Comparison of ENCODE assay signal across 28 mouse cellular contexts in genomic region chr19:43976661-43977060, GRCm38 (mm10). TPM values are rescaled to one million over a fixed set of nuclear protein-coding genes. Genes with fewer than 3 reads are reported as not detected.
DNase-seq lines count a peak whose midpoint lies in the region; ATAC-seq lines count a peak whose summit lies in the region.
"Had no signal": no experiment of that assay in that cellular context is flagged by ENCODE, and none has a peak within 500 bp of the region (broad histone marks: within the 10 kb centered on the region; RNA-seq: fewer than 3 reads in every experiment).

No protein-coding gene starts in this region.

- H3K27ac ChIP-seq in liver, embryonic 12.5 days: no peak overlapping the region
- H3K27ac ChIP-seq in midbrain, embryonic 15.5 days: no peak overlapping the region
- H3K27ac ChIP-seq: forebrain, embryonic 12.5 days; hindbrain, embryonic 13.5 days; kidney, embryonic 15.5 days; left cerebral cortex, adult 2 months; midbrain, embryonic 10.5 days had no signal

- intact Hi-C loops in heart, postnatal 10 days (cut with DNase I): no loop called here

- no peak overlapping the region for H3K4me3 ChIP-seq in liver, embryonic 12.5 days
- H3K4me3 ChIP-seq in midbrain, embryonic 15.5 days: no peak overlapping the region
- H3K4me3 ChIP-seq: forebrain, embryonic 12.5 days; hindbrain, embryonic 13.5 days; kidney, embryonic 15.5 days; left cerebral cortex, adult 2 months; midbrain, embryonic 10.5 days had no signal

- H3K9ac ChIP-seq in liver, embryonic 12.5 days: no peak overlapping the region
- H3K9ac ChIP-seq in midbrain, embryonic 15.5 days: no peak overlapping the region
- H3K9ac ChIP-seq: forebrain, embryonic 12.5 days; hindbrain, embryonic 13.5 days; kidney, embryonic 15.5 days had no signal

- no peaks in the 10 kb centered on the region for H3K9me3 ChIP-seq in liver, embryonic 12.5 days (replicated peaks)
- H3K9me3 ChIP-seq in midbrain, embryonic 15.5 days: no peaks in the 10 kb centered on the region
- H3K9me3 ChIP-seq: forebrain, embryonic 12.5 days; hindbrain, embryonic 13.5 days; kidney, embryonic 15.5 days; midbrain, embryonic 10.5 days had no signal

- no peak overlapping the region for H3K4me2 ChIP-seq in liver, embryonic 12.5 days
- no peak overlapping the region for H3K4me2 ChIP-seq in midbrain, embryonic 15.5 days
- H3K4me2 ChIP-seq: forebrain, embryonic 12.5 days; hindbrain, embryonic 13.5 days; kidney, embryonic 15.5 days had no signal

- H3K4me1 ChIP-seq in liver, embryonic 12.5 days: 0 out of 2 replicates have a peak, but pooled peaks cover 3% of the 10 kb centered on the region
- no peaks in the 10 kb centered on the region for H3K4me1 ChIP-seq in midbrain, embryonic 15.5 days
- H3K4me1 ChIP-seq: forebrain, embryonic 12.5 days; hindbrain, embryonic 13.5 days; kidney, embryonic 15.5 days; midbrain, embryonic 10.5 days had no signal

- DNase-seq in gastrocnemius, adult 18-20 months (ENCODE audit: low spot score): peak; percentile 20
- DNase-seq in gastrocnemius, adult 8-10 months (ENCODE audit: low spot score in 2 of 2): no peak
- DNase-seq in liver: peak; percentile 9
- DNase-seq in ES-CJ7 (ENCODE audit: low read depth, low spot score): peak; percentile 64
- DNase-seq in heart, postnatal 10 days: peak; percentile 21 to 37
- no peak for DNase-seq in cerebellum, postnatal 25 days
- DNase-seq: adrenal gland, adult 2 months; cerebellum, adult 8-10 months; kidney, postnatal 4 days; layer of hippocampus, adult 9-11 months; left cerebral cortex, postnatal 4 days; lung, postnatal 4 days; right cerebral cortex, postnatal 4 days; thymus, postnatal 4 days had no signal

- WGBS in liver, embryonic 12.5 days (ENCODE audit: insufficient replicate concordance): 59% methylated on average over 6 of the region's 6 CpGs
- 78% methylated on average over 6 of the region's 6 CpGs for WGBS in midbrain, embryonic 15.5 days

- peaks cover 9% of the 10 kb centered on the region; the same call in 1 of the 2 replicates for H3K36me3 ChIP-seq in liver, embryonic 12.5 days
- H3K36me3 ChIP-seq in midbrain, embryonic 15.5 days (replicated peaks): no peaks in the 10 kb centered on the region
- H3K36me3 ChIP-seq: forebrain, embryonic 12.5 days; hindbrain, embryonic 13.5 days; kidney, embryonic 15.5 days; midbrain, embryonic 10.5 days had no signal

- no peak for ATAC-seq in liver, embryonic 12.5 days
- ATAC-seq in midbrain, embryonic 15.5 days (replicated peaks): no peak
- ATAC-seq: CD4-positive, CD25-positive, alpha-beta regulatory T cell, adult 4 months; inflammation-experienced regulatory T-cells, adult 6 months had no signal

- H3K27me3 ChIP-seq in liver, embryonic 12.5 days (replicated peaks): no peaks in the 10 kb centered on the region
- no peaks in the 10 kb centered on the region for H3K27me3 ChIP-seq in midbrain, embryonic 15.5 days (replicated peaks)
- H3K27me3 ChIP-seq: forebrain, embryonic 12.5 days; hindbrain, embryonic 13.5 days; kidney, embryonic 15.5 days had no signal

RNA-seq across cellular contexts. Expression of gene Cpn1, which starts 9.7 kb away (rescaled TPM):
- under 1 TPM; 0.25 to 0.90 TPM for total RNA-seq in gastrocnemius, adult 18-20 months (2021)
- total RNA-seq in gastrocnemius, adult 8-10 months (2022): under 1 TPM in 3 of 4 experiments, not detected in 1; 0.16 to 0.31 (median 0.17) TPM
- 42.8 and 45.8 TPM in 2 replicates for polyA plus RNA-seq in liver, embryonic 12.5 days (2016; fragmentation: Nextera tagmentation; extraction: Ambion mirVana)
- not detected for total RNA-seq in heart, postnatal 10 days (2021)
- 0.26 and 0.41 TPM in 2 replicates for polyA plus RNA-seq in midbrain, embryonic 15.5 days (2015; fragmentation: Nextera tagmentation; extraction: Ambion mirVana)
- total RNA-seq: monocyte, adult 5-6 weeks had no signal
- polyA plus RNA-seq: adrenal gland, adult 2 months; CD4-positive, CD25-positive, alpha-beta regulatory T cell, adult 4 months; embryonic facial prominence, embryonic 11.5 days; inflammation-experienced regulatory T-cells, adult 6 months had no signal

RNA-seq across cellular contexts. Expression of gene Dnmbp, which starts 36.7 kb away (rescaled TPM):
- total RNA-seq in gastrocnemius, adult 18-20 months (2021): 10 to 100 TPM; 12.0 TPM
- total RNA-seq in gastrocnemius, adult 8-10 months (2022): 10 to 100 TPM; 10.9 to 13.2 (median 12.2) TPM
- polyA plus RNA-seq in liver, embryonic 12.5 days (2016; fragmentation: Nextera tagmentation; extraction: Ambion mirVana): 3.9 and 4.2 TPM in 2 replicates
- 10 to 100 TPM; 11.2 to 13.2 TPM for total RNA-seq in heart, postnatal 10 days (2021)
- polyA plus RNA-seq in midbrain, embryonic 15.5 days (2015; fragmentation: Nextera tagmentation; extraction: Ambion mirVana): 8.1 and 8.8 TPM in 2 replicates

RNA-seq across cellular contexts. Expression of gene Cyp2c23, which starts 52.3 kb away (rescaled TPM):
- under 1 TPM in 1 of 2 experiments, not detected in 1; 0.14 TPM for total RNA-seq in gastrocnemius, adult 18-20 months (2021)
- total RNA-seq in gastrocnemius, adult 8-10 months (2022): under 1 TPM in 2 of 4 experiments, not detected in 2; 0.20 to 0.35 TPM
- 5.4 and 6.2 TPM in 2 replicates for polyA plus RNA-seq in liver, embryonic 12.5 days (2016; fragmentation: Nextera tagmentation; extraction: Ambion mirVana)
- under 1 TPM in 1 of 2 experiments, not detected in 1; 0.27 TPM for total RNA-seq in heart, postnatal 10 days (2021)
- not detected in 2 replicates for polyA plus RNA-seq in midbrain, embryonic 15.5 days (2015; fragmentation: Nextera tagmentation; extraction: Ambion mirVana)
- total RNA-seq: left cerebral cortex, postnatal 4 days; MEL; monocyte, adult 5-6 weeks had no signal
- polyA plus RNA-seq: CD4-positive, CD25-positive, alpha-beta regulatory T cell, adult 4 months; embryonic facial prominence, embryonic 11.5 days; forebrain, embryonic 12.5 days; heart, embryonic 16.5 days; hindbrain, embryonic 13.5 days; inflammation-experienced regulatory T-cells, adult 6 months; midbrain, embryonic 10.5 days; neural tube, embryonic 11.5 days had no signal

Comparison
In these comparisons a context has a peak if more than half of its experiments do, and no peak if none do; other contexts are left out.
1. DNase-seq: peak in gastrocnemius, adult 18-20 months (single experiment), liver (single experiment), ES-CJ7 (single experiment) and heart, postnatal 10 days (2 of 2); none in gastrocnemius, adult 8-10 months (0 of 2) and cerebellum, postnatal 25 days (0 of 2).